Comparison of ENCODE assay signal across 8 mouse cellular contexts in the genomic region with DNA sequence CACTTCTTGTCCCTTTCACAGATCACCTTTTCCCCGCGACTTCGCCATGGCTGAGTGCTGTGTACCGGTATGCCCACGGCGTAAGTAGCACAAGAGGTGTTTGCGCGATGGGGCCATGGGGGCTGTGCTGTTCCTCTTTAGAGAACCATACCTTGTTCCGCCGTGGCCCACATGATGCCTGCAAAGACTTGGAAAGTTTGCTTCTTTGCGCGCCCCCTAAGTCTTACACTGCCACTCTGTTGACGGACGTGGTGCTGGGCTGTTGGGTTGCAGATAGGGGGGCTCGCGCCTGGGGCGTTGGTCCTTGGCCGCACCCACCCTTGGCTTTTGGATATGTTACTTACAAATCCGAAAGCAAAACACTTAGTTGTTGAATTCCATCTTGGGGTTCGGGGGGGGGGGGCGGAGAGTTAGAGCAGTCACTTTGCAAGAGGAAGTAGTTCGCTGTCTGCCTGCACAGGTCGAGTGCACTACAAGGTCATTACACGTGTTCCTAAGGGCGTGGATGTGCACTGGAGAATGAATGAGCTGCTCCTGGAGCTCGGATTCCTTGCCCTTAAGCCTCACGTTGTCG. TPM values are rescaled to one million over a fixed set of nuclear protein-coding genes. Genes with fewer than 3 reads are reported as not detected.
DNase-seq lines count a peak whose midpoint lies in the region; ATAC-seq and TF ChIP-seq lines count a peak whose summit lies in the region.

No protein-coding gene starts in this region.

- peak overlapping the region; percentile 90 to 98 (median 95) for H3K4me3 ChIP-seq in CH12.LX (replicated peaks in 1 of 3; ENCODE audit: low read depth in 2 of 3, low read length in 2 of 3, poor library complexity in 1 of 3)
- H3K4me3 ChIP-seq in forebrain, embryonic 16.5 days (replicated peaks; ENCODE audit: low read length): peak overlapping the region; percentile 87
- H3K4me3 ChIP-seq in limb, embryonic 14.5 days (replicated peaks; ENCODE audit: low read length): peak overlapping the region; percentile 98
- peak overlapping the region; percentile 96 for H3K4me3 ChIP-seq in neural tube, embryonic 12.5 days

- peaks cover 0 to 32% of the 10 kb centered on the region in 2 experiments; a peak in 3 of 4 replicates for H3K4me1 ChIP-seq in CH12.LX (ENCODE audit: control insufficient read depth in 1 of 2, insufficient read depth in 2 of 2)
- H3K4me1 ChIP-seq in forebrain, embryonic 16.5 days (replicated peaks; ENCODE audit: control insufficient read depth, insufficient read depth, low read length): peaks cover 21% of the 10 kb centered on the region
- H3K4me1 ChIP-seq in limb, embryonic 14.5 days (ENCODE audit: control insufficient read depth, insufficient read depth, low read length): peaks cover 14% of the 10 kb centered on the region
- peaks cover 15% of the 10 kb centered on the region for H3K4me1 ChIP-seq in neural tube, embryonic 12.5 days

- H3K36me3 ChIP-seq in CH12.LX (replicated peaks in 1 of 2; ENCODE audit: control insufficient read depth in 1 of 2, insufficient read depth in 1 of 2, low read length in 1 of 2): peaks cover 19 to 32% of the 10 kb centered on the region in 2 experiments
- peaks cover 9% of the 10 kb centered on the region; the same call in 1 of the 2 replicates for H3K36me3 ChIP-seq in forebrain, embryonic 16.5 days (ENCODE audit: control insufficient read depth, insufficient read depth)
- H3K36me3 ChIP-seq in limb, embryonic 14.5 days (ENCODE audit: control insufficient read depth, insufficient read depth, low read length): peaks cover 29% of the 10 kb centered on the region
- H3K36me3 ChIP-seq in neural tube, embryonic 12.5 days: peaks cover 14% of the 10 kb centered on the region

- H3K79me2 ChIP-seq in CH12.LX (replicated peaks; ENCODE audit: control insufficient read depth, extremely low read depth, insufficient read depth, poor library complexity, severe bottlenecking): peaks cover 48% of the 10 kb centered on the region

- peak overlapping the region; percentile 82 for H3K9ac ChIP-seq in CH12.LX (ENCODE audit: insufficient read depth, low read depth)
- H3K9ac ChIP-seq in forebrain, embryonic 16.5 days (replicated peaks; ENCODE audit: low read depth, low read length): peak overlapping the region; percentile 91
- peak overlapping the region; percentile 98 for H3K9ac ChIP-seq in limb, embryonic 14.5 days (ENCODE audit: low read depth, low read length, severe bottlenecking)
- H3K9ac ChIP-seq in neural tube, embryonic 12.5 days: peak overlapping the region; percentile 92

- in situ Hi-C loops in CH12.LX (cut with MboI; ENCODE audit: low pct_ligation_motif_present, low pct_unique_long_range_greater_than_20kb, low sequenced_read_pairs): no loop called here

- no peaks in the 10 kb centered on the region for H3K27me3 ChIP-seq in CH12.LX (replicated peaks)
- no peaks in the 10 kb centered on the region for H3K27me3 ChIP-seq in forebrain, embryonic 16.5 days (replicated peaks; ENCODE audit: control insufficient read depth, insufficient read depth, low read length)
- H3K27me3 ChIP-seq in limb, embryonic 14.5 days (ENCODE audit: control insufficient read depth, insufficient read depth, low read length): no peaks in the 10 kb centered on the region
- H3K27me3 ChIP-seq in neural tube, embryonic 12.5 days (replicated peaks): no peaks in the 10 kb centered on the region

- TF ChIP-seq CTCF in CH12.LX (conservative IDR thresholded peaks at IDR 0.05 in 1 of 2, IDR thresholded peaks at IDR 0.05 in 1 of 2; ENCODE audit: low read depth in 2 of 2, low read length in 2 of 2): no peak

- H3K4me2 ChIP-seq in CH12.LX (ENCODE audit: insufficient read depth, low read depth, poor library complexity, severe bottlenecking): peak overlapping the region; percentile 77; the same call in 1 of the 2 replicates
- peak overlapping the region; percentile 95 for H3K4me2 ChIP-seq in forebrain, embryonic 16.5 days (ENCODE audit: low read length)
- H3K4me2 ChIP-seq in limb, embryonic 14.5 days (replicated peaks; ENCODE audit: low read depth, low read length, severe bottlenecking): peak overlapping the region; percentile 84
- peak overlapping the region; percentile 93 for H3K4me2 ChIP-seq in neural tube, embryonic 12.5 days (replicated peaks)

- DNase-seq in cerebellum, adult 11-12 months: peak; percentile 43
- DNase-seq in CH12.LX (ENCODE audit: extremely low read depth): peak; percentile 61
- DNase-seq in limb, embryonic 14.5 days (ENCODE audit: low spot score): no peak
- DNase-seq in adrenal gland, adult 2 months: no peak
- DNase-seq in adrenal gland, postnatal 25 days: no peak

- dilution Hi-C loops in CH12.LX (cut with MboI; ENCODE audit: extremely low pct_ligation_motif_present, extremely low pct_unique_long_range_greater_than_20kb, low sequenced_read_pairs): no loop called here

- no peak for TF ChIP-seq EP300 in CH12.LX (IDR thresholded peaks at IDR 0.05; ENCODE audit: low read length)

- TF ChIP-seq RAD21 in CH12.LX (IDR thresholded peaks at IDR 0.05; ENCODE audit: low read depth, low read length): no peak

- H3K27ac ChIP-seq in CH12.LX (ENCODE audit: insufficient read depth, low read depth): peak overlapping the region; percentile 70
- peak overlapping the region; percentile 87; the same call in 1 of the 2 replicates for H3K27ac ChIP-seq in forebrain, embryonic 16.5 days (ENCODE audit: low read length)
- peak overlapping the region; percentile 95 for H3K27ac ChIP-seq in limb, embryonic 14.5 days (replicated peaks; ENCODE audit: low read depth, low read length)
- peak overlapping the region; percentile 83; the same call in 1 of the 2 replicates for H3K27ac ChIP-seq in neural tube, embryonic 12.5 days

- WGBS in forebrain, embryonic 16.5 days: under 1% methylated on average over 28 of the region's 28 CpGs
- WGBS in limb, embryonic 14.5 days: under 1% methylated on average over 28 of the region's 28 CpGs
- WGBS in neural tube, embryonic 12.5 days: 1% methylated on average over 28 of the region's 28 CpGs

- TF ChIP-seq POLR2A in CH12.LX (IDR thresholded peaks at IDR 0.05; ENCODE audit: low read depth, low read length): peak; percentile 39; the same call in 1 of the 2 replicates
- no peak for TF ChIP-seq POLR2A in limb, embryonic 14.5 days (IDR thresholded peaks at IDR 0.05; ENCODE audit: borderline replicate concordance, extremely low read depth, insufficient read depth, insufficient read length)

- no peak; the same call in 1 of the 2 replicates for ATAC-seq in cerebellum, adult (ENCODE audit: insufficient number of reproducible peaks, low FRiP score, low TSS enrichment)
- peak; percentile 22 for ATAC-seq in forebrain, embryonic 16.5 days
- no peak for ATAC-seq in limb, embryonic 14.5 days (ENCODE audit: low FRiP score, low read depth)
- ATAC-seq in neural tube, embryonic 12.5 days (ENCODE audit: low FRiP score, low read depth): no peak; the same call in none of the 2 replicates

- no peaks in the 10 kb centered on the region for H3K9me3 ChIP-seq in CH12.LX (replicated peaks; ENCODE audit: low read length)
- H3K9me3 ChIP-seq in forebrain, embryonic 16.5 days (ENCODE audit: control insufficient read depth, low read length): no peaks in the 10 kb centered on the region
- H3K9me3 ChIP-seq in limb, embryonic 14.5 days (ENCODE audit: control insufficient read depth, low read length): no peaks in the 10 kb centered on the region
- H3K9me3 ChIP-seq in neural tube, embryonic 12.5 days: no peaks in the 10 kb centered on the region

TF ChIP-seq in CH12.LX, 34 proteins besides CTCF, POLR2A, EP300 and RAD21 (continues in another document):
- no peak for TF ChIP-seq RCOR1 (conservative IDR thresholded peaks at IDR 0.05; ENCODE audit: low read depth, low read length)
- TF ChIP-seq IRF4 (IDR thresholded peaks at IDR 0.05; ENCODE audit: low read depth, low read length): no peak
- peak; percentile 59 for TF ChIP-seq SIN3A (IDR thresholded peaks at IDR 0.05; ENCODE audit: low read length)
- 0 out of 2 replicates have a peak, but pooled peaks have one; percentile 7 for TF ChIP-seq CHD2 (IDR thresholded peaks at IDR 0.05; ENCODE audit: low read length)
- 0 out of 2 replicates have a peak, but pooled peaks have one; percentile 65 for TF ChIP-seq CHD1 (IDR thresholded peaks at IDR 0.05; ENCODE audit: low read depth, low read length)
- no peak for TF ChIP-seq JUND (conservative IDR thresholded peaks at IDR 0.05; ENCODE audit: low read depth, low read length)
- no peak for TF ChIP-seq GABPA (IDR thresholded peaks at IDR 0.05; ENCODE audit: insufficient replicate concordance, low read depth, low read length)
- peak; percentile 97 for TF ChIP-seq MXI1 (IDR thresholded peaks at IDR 0.05; ENCODE audit: low read depth, low read length)
- peak; percentile 65 for TF ChIP-seq BHLHE40 (IDR thresholded peaks at IDR 0.05; ENCODE audit: low read depth, low read length)
- no peak for TF ChIP-seq MEF2A (IDR thresholded peaks at IDR 0.05; ENCODE audit: borderline replicate concordance, low read depth, low read length)
- TF ChIP-seq NRF1 (IDR thresholded peaks at IDR 0.05; ENCODE audit: low read depth, low read length): no peak
- TF ChIP-seq ZNF384 (IDR thresholded peaks at IDR 0.05; ENCODE audit: low read depth, low read length): no peak

RNA-seq across cellular contexts. Expression of a gene that starts 6.9 kb away (rescaled TPM):
- total RNA-seq in CH12.LX (2012; rRNA removed) (268 and 332 TPM in 2 replicates), CH12.LX (2014; rRNA removed) (475 and 538 TPM in 2 replicates)
- 461 and 517 TPM in 2 replicates for polyA plus RNA-seq in CH12.LX (2012; ENCODE audit: insufficient read length, low read depth)
- 249 and 260 TPM in 2 replicates for polyA plus RNA-seq in forebrain, embryonic 16.5 days (2015; fragmentation: Nextera tagmentation; extraction: Ambion mirVana)
- polyA plus RNA-seq in limb, embryonic 14.5 days (2012; rRNA removed): 146 and 150 TPM in 2 replicates
- 215 and 226 TPM in 2 replicates for polyA plus RNA-seq in limb, embryonic 14.5 days (2014; fragmentation: Nextera tagmentation; extraction: Ambion mirVana)
- 258 and 269 TPM in 2 replicates for polyA plus RNA-seq in neural tube, embryonic 12.5 days (2016; fragmentation: Nextera tagmentation; extraction: Ambion mirVana)
- 100 to 1,000 TPM; 196 to 221 TPM for total RNA-seq in adrenal gland, adult 2 months (2021)
- polyA plus RNA-seq in adrenal gland, adult 2 months (2012; rRNA removed): 213 and 280 TPM in 2 replicates
- 168 and 205 TPM in 2 replicates for total RNA-seq in adrenal gland, postnatal 25 days (2021)

RNA-seq across cellular contexts. Expression of a gene that starts 16.9 kb away (rescaled TPM):
- total RNA-seq in CH12.LX (2012; rRNA removed) (30.4 and 34.9 TPM in 2 replicates), CH12.LX (2014; rRNA removed) (13.3 and 14.2 TPM in 2 replicates)
- polyA plus RNA-seq in CH12.LX (2012; ENCODE audit: insufficient read length, low read depth): 26.1 and 29.0 TPM in 2 replicates
- 28.1 and 34.9 TPM in 2 replicates for polyA plus RNA-seq in forebrain, embryonic 16.5 days (2015; fragmentation: Nextera tagmentation; extraction: Ambion mirVana)
- 16.0 and 18.0 TPM in 2 replicates for polyA plus RNA-seq in limb, embryonic 14.5 days (2012; rRNA removed)
- polyA plus RNA-seq in limb, embryonic 14.5 days (2014; fragmentation: Nextera tagmentation; extraction: Ambion mirVana): 24.7 and 26.5 TPM in 2 replicates
- polyA plus RNA-seq in neural tube, embryonic 12.5 days (2016; fragmentation: Nextera tagmentation; extraction: Ambion mirVana): 15.0 and 19.6 TPM in 2 replicates
- 10 to 100 TPM; 59.2 to 77.6 TPM for total RNA-seq in adrenal gland, adult 2 months (2021)
- polyA plus RNA-seq in adrenal gland, adult 2 months (2012; rRNA removed): 81.6 and 83.0 TPM in 2 replicates
- 67.2 and 75.0 TPM in 2 replicates for total RNA-seq in adrenal gland, postnatal 25 days (2021)

Comparison
In these comparisons a context has a peak if more than half of its experiments do, and no peak if none do; other contexts are left out.
1. DNase-seq: peak in cerebellum, adult 11-12 months (single experiment) and CH12.LX (single experiment); none in limb, embryonic 14.5 days (single experiment), adrenal gland, adult 2 months (single experiment) and adrenal gland, postnatal 25 days (single experiment).
2. Peak in every context shown above with its lines, with median percentiles within 50 percentile points of each other: H3K27ac ChIP-seq, H3K4me2 ChIP-seq, H3K4me3 ChIP-seq and H3K9ac ChIP-seq.